ENCODE assay signal across 21 mouse cellular contexts in the genomic region with DNA sequence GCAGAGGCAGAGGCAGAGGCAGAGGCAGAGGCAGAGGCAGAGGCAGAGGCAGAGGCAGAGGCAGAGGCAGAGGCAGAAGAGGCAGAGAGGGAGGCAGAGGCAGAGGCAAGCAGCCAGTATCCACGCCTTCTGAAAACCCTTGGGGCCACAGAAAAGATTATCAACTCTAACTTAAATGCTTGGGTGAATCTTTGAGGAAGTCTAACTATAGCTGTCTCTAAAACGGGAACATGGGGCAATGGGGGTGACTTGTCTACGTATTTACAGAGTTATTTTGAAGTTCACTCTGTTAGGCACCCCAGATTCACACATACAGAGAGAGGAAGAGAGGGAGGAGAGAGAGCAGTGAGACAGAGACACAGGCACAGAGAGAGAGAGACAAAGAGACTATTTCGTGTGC.
A peak's percentile ranks its signal among the peaks of the same experiment; 100 is the strongest.
DNase-seq lines count a peak whose midpoint lies in the region; ATAC-seq and TF ChIP-seq lines count a peak whose summit lies in the region.
"Had no signal": no experiment of that assay in that cellular context is flagged by ENCODE, and none has a peak within 500 bp of the region (broad histone marks: within the 10 kb centered on the region; RNA-seq: fewer than 3 reads in every experiment).

No protein-coding gene starts in this region.

- H3K36me3 ChIP-seq in midbrain, embryonic 14.5 days (ENCODE audit: control insufficient read depth, insufficient read depth, low read length), result no peaks in the 10 kb centered on the region
- H3K36me3 ChIP-seq: heart, embryonic 13.5 days; lung, embryonic 15.5 days; midbrain, embryonic 10.5 days had no signal

- no peak overlapping the region for H3K4me2 ChIP-seq in midbrain, embryonic 14.5 days (ENCODE audit: low read length)
- H3K4me2 ChIP-seq: heart, embryonic 13.5 days; limb, embryonic 13.5 days; lung, embryonic 15.5 days had no signal

- TF ChIP-seq CTCF in gastrocnemius, adult 2 months (IDR thresholded peaks at IDR 0.05), result no peak

- DNase-seq in gastrocnemius, adult 2 months, result no peak
- DNase-seq in gastrocnemius, adult 8-10 months (ENCODE audit: low spot score in 2 of 2), result no peak
- peak; percentile 85 for DNase-seq in A20 (ENCODE audit: low read depth, low spot score)
- no peak for DNase-seq in midbrain, embryonic 14.5 days
- DNase-seq in layer of hippocampus, adult 18-20 months (ENCODE audit: low spot score in 2 of 2), result no peak
- DNase-seq in right cerebral cortex, adult 2 months (ENCODE audit: low spot score in 2 of 2), result no peak
- DNase-seq: adrenal gland, postnatal 36 days; cerebellum, postnatal 10 days; embryo, embryonic 11 days; heart, postnatal 36 days; kidney, adult 2 months; kidney, postnatal 14 days; layer of hippocampus, adult 9-11 months; thymus, postnatal 25 days had no signal

- H3K4me1 ChIP-seq in midbrain, embryonic 14.5 days (ENCODE audit: control insufficient read depth, insufficient read depth, low read length), result 0 out of 2 replicates have a peak, but pooled peaks cover under 1% of the 10 kb centered on the region

- H3K27me3 ChIP-seq in midbrain, embryonic 14.5 days (ENCODE audit: control insufficient read depth, insufficient read depth, low read length), result no peaks in the 10 kb centered on the region
- H3K27me3 ChIP-seq: heart, embryonic 13.5 days; limb, embryonic 13.5 days; lung, embryonic 15.5 days had no signal

- no peak overlapping the region for H3K4me3 ChIP-seq in gastrocnemius, adult 2 months
- no peak overlapping the region for H3K4me3 ChIP-seq in midbrain, embryonic 14.5 days (replicated peaks; ENCODE audit: low read depth, low read length)
- H3K4me3 ChIP-seq: heart, embryonic 13.5 days; limb, embryonic 13.5 days; lung, embryonic 15.5 days; midbrain, embryonic 10.5 days had no signal

- H3K9me3 ChIP-seq in midbrain, embryonic 14.5 days (ENCODE audit: control insufficient read depth, low read length), result no peaks in the 10 kb centered on the region
- H3K9me3 ChIP-seq: heart, embryonic 13.5 days; limb, embryonic 13.5 days; lung, embryonic 15.5 days; midbrain, embryonic 10.5 days had no signal

- peak overlapping the region; percentile 46 for H3K27ac ChIP-seq in gastrocnemius, adult 2 months
- H3K27ac ChIP-seq in midbrain, embryonic 14.5 days (replicated peaks; ENCODE audit: low read depth, low read length), result no peak overlapping the region
- H3K27ac ChIP-seq: heart, embryonic 13.5 days; limb, embryonic 13.5 days; lung, embryonic 15.5 days; midbrain, embryonic 10.5 days had no signal

- no peak overlapping the region for H3K9ac ChIP-seq in midbrain, embryonic 14.5 days (replicated peaks; ENCODE audit: low read length)
- H3K9ac ChIP-seq: heart, embryonic 13.5 days; limb, embryonic 13.5 days; lung, embryonic 15.5 days had no signal

- intact Hi-C loops in gastrocnemius, adult 2 months (cut with DNase I), result no loop called here

- 87% methylated on average over 4 of the region's 4 CpGs for WGBS in midbrain, embryonic 14.5 days

- peak; percentile 35 for ATAC-seq in common myeloid progenitor, adult 5-6 weeks (replicated peaks; ENCODE audit: low read depth, poor library complexity, severe bottlenecking)
- peak; percentile 43 for ATAC-seq in megakaryocyte progenitor cell, adult 5-6 weeks (replicated peaks; ENCODE audit: poor library complexity)
- no peak for ATAC-seq in midbrain, embryonic 14.5 days (ENCODE audit: low FRiP score, low TSS enrichment)
- ATAC-seq: activated CD4-positive, CD25-positive, alpha-beta regulatory T cell, adult 4 months had no signal
